Mouse (Mus musculus) hematopoietic multipotent progenitor cell, adult 10-12 weeks (in vitro differentiated cells): ENCODE data around the gene Commd2. TPM values are rescaled to one million over a fixed set of nuclear protein-coding genes. Genes with fewer than 3 reads are reported as not detected.

Experiments
- polyA plus RNA-seq: library from polyadenylated mRNA; stranded (reverse); fragments of >175 nt; gene quantifications from 2 replicates; pipeline ENCODE4 v1.2.3, GENCODE M21; 2012; ENCODE audit warnings: low replicate concordance

The Commd2 gene
- 11.1 and 30.6 TPM in 2 replicates for polyA plus RNA-seq

GRCm38 (mm10) chr3:57651231-57651864 is at the start of gene Commd2:
TSS of gene Commd2 (minus strand) at chr3:57651715.

GRCm38 (mm10) chr3:57692719-57693118 is 41.2 kb upstream of the Commd2 start, which contains the start of gene Ankub1:
TSS of gene Ankub1 (minus strand) at chr3:57692799.

Other genes with a start within 250 kb of the Commd2 start
- not detected in 2 replicates for gene Tm4sf4, start 226.4 kb downstream of the Commd2 start, polyA plus RNA-seq
- gene Wwtr1, start 75.8 kb downstream of the Commd2 start, polyA plus RNA-seq: 0.17 and 0.38 TPM in 2 replicates
- gene Ankub1, start 41.1 kb upstream of the Commd2 start, polyA plus RNA-seq: not detected in 2 replicates
- 1.8 and 4.0 TPM in 2 replicates for gene Rnf13, start 84.3 kb upstream of the Commd2 start, polyA plus RNA-seq
- 0.38 and 0.65 TPM in 2 replicates for gene Pfn2, start 196.4 kb upstream of the Commd2 start, polyA plus RNA-seq